Mouse (Mus musculus) liver, postnatal 0 days (tissue): ENCODE measurements around the gene Actb.

ENCODE experiments used
- CTCF ChIP-seq: sonication (generic); IDR thresholded peaks from 2 replicates; pipeline ENCODE4 v1.5.1; 2016; ENCODE audit warnings: antibody characterized with exemption, low read depth
- EP300 ChIP-seq: IDR thresholded peaks from 2 replicates; pipeline ENCODE4 v1.6.1; 2016; ENCODE audit warnings: antibody characterized with exemption, low read depth, mild to moderate bottlenecking

GRCm38 (mm10) chr5:142903470-142904207 is 2.9 kb downstream of the Actb start:
- TF ChIP-seq CTCF = no peak
- no peak for TF ChIP-seq EP300
